Mouse (Mus musculus): ENCODE measurements at regions not wholly inside any gene's neighbourhood (a gene's known extent, or its start where the extent isn't known, plus 50 kb on each side); places are given as distances from the start of the nearest gene placed in this dataset.

DNA sequence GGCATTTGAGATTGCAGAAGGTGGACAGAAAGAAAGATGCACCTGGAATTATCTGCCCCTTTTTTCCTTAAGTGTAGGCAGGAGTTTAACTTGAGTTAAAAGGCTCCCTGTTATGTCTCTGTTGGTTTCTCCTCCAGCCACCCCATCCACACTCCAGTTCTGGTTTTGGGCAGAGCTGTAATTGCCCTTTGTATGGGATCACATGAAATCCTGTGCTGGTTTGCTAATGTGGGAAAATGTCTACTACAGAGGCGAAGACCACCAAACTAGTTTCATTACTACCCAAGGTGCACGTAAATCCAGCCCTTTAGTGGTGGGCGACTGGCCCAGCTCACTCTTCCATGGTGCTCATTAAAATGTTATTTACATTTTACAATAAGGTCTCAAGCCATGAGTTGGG, 85.9 kb upstream of the Ssbp2 start:
- Histone ChIP-seq H3K36me3 (ENCODE audit: control insufficient read depth, insufficient read depth, low read length) (no peaks in the 10 kb centered on the region), H3K4me1 (ENCODE audit: control insufficient read depth, insufficient read depth, insufficient read length) (peaks cover 7% of the 10 kb centered on the region; the same call in 1 of the 2 replicates), H3K27me3 (ENCODE audit: control insufficient read depth, insufficient read depth, low read length) (no peaks in the 10 kb centered on the region), H3K27ac (ENCODE audit: insufficient read depth, low read length) (no peak overlapping the region), H3K4me3 (ENCODE audit: extremely low read depth, insufficient read depth, insufficient read length) (no peak overlapping the region)
- TF ChIP-seq POLR2A (IDR thresholded peaks at IDR 0.05; ENCODE audit: low read depth, low read length) (no peak), CTCF (IDR thresholded peaks at IDR 0.05; ENCODE audit: extremely low read depth, insufficient read depth, insufficient read length, insufficient replicate concordance) (no peak)
- 72% methylated on average over 3 of the region's 3 CpGs for WGBS
- DNase-seq (ENCODE audit: low read depth in 1 of 2, low spot score in 2 of 2), result no peak

DNA sequence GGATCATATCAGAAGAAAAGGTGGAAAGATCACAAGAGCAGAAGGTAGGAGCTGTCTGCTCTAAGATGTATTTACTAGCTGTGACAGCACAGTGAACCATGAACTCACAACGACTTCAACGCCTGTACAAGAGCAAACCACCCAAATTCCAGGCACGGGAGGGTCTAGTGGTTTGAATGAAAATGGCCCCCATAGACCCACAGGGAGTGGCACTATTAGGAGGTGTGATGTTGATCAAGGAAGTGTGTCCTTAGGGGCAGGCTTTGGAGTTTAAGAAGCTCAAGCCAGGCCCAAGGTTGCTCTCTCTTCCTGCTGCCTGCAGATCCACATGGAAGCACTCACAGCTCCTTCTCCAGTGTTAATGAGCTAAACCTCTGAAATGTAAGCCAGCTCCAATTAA, 83.5 kb upstream of the Ssbp2 start:
- DNase-seq (ENCODE audit: low read depth in 1 of 2, low spot score in 2 of 2), result no peak
- no peaks in the 10 kb centered on the region for H3K36me3 ChIP-seq (ENCODE audit: control insufficient read depth, insufficient read depth, low read length)
- no peak overlapping the region for H3K27ac ChIP-seq (ENCODE audit: insufficient read depth, low read length)
- peaks cover 3% of the 10 kb centered on the region; the same call in 1 of the 2 replicates for H3K4me1 ChIP-seq (ENCODE audit: control insufficient read depth, insufficient read depth, insufficient read length)
- WGBS, result 98% methylated on average over 3 of the region's 3 CpGs
- TF ChIP-seq POLR2A (IDR thresholded peaks at IDR 0.05; ENCODE audit: low read depth, low read length) (no peak), CTCF (IDR thresholded peaks at IDR 0.05; ENCODE audit: extremely low read depth, insufficient read depth, insufficient read length, insufficient replicate concordance) (no peak)
- no peak overlapping the region for H3K4me3 ChIP-seq (ENCODE audit: extremely low read depth, insufficient read depth, insufficient read length)
- H3K27me3 ChIP-seq (ENCODE audit: control insufficient read depth, insufficient read depth, low read length), result no peaks in the 10 kb centered on the region

DNA sequence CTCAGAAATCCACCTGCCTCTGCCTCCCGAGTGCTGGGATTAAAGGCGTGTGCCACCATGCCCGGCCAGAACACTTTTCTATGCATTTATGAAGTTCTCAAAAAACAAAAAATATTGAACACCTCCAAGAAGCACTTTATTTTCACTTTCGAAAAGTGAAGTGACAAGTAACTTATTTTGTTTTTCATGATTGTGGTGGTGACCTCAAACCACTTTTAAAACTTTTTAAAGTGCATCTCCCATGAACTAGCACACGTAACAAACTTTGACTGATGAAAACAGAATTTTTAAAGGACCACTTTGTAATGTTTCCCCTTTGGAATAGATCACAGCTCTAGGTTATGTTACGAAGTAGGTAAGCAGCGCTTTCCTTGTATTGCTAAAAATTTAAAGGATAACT, 82.7 kb upstream of the Ssbp2 start:
- H3K27ac ChIP-seq (ENCODE audit: insufficient read depth, low read length), result no peak overlapping the region
- no peak for TF ChIP-seq CTCF (IDR thresholded peaks at IDR 0.05; ENCODE audit: extremely low read depth, insufficient read depth, insufficient read length, insufficient replicate concordance)
- TF ChIP-seq POLR2A (IDR thresholded peaks at IDR 0.05; ENCODE audit: low read depth, low read length), result no peak
- H3K27me3 ChIP-seq (ENCODE audit: control insufficient read depth, insufficient read depth, low read length), result no peaks in the 10 kb centered on the region
- H3K36me3 ChIP-seq (ENCODE audit: control insufficient read depth, insufficient read depth, low read length), result no peaks in the 10 kb centered on the region
- DNase-seq (ENCODE audit: low read depth in 1 of 2, low spot score in 2 of 2), result no peak
- 78% methylated on average over 7 of the region's 7 CpGs for WGBS
- no peak overlapping the region for H3K4me3 ChIP-seq (ENCODE audit: extremely low read depth, insufficient read depth, insufficient read length)
- no peaks in the 10 kb centered on the region; the same call in 1 of the 2 replicates for H3K4me1 ChIP-seq (ENCODE audit: control insufficient read depth, insufficient read depth, insufficient read length)

DNA sequence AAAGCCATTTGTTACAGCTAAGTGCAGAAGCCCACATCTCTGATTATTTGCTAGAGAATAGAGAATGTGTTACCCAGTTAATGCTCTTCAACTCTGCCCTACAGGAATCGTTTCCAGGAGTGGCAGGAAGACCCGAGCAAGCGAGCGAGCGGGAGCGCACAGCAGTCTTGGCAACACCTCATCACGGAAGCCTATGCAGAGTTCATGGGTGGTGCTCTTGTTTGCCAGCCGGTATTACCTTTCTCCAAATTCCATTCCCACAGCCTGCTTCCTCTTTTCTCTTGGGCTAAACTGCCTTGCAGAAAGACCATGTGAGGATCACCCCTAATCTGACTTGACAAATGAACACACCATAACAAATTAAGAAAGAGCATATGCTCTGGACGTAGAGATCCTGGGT, 82.1 kb upstream of the Ssbp2 start:
- Histone ChIP-seq H3K36me3 (ENCODE audit: control insufficient read depth, insufficient read depth, low read length) (no peaks in the 10 kb centered on the region), H3K4me1 (ENCODE audit: control insufficient read depth, insufficient read depth, insufficient read length) (no peaks in the 10 kb centered on the region; the same call in 1 of the 2 replicates), H3K27ac (ENCODE audit: insufficient read depth, low read length) (no peak overlapping the region), H3K27me3 (ENCODE audit: control insufficient read depth, insufficient read depth, low read length) (no peaks in the 10 kb centered on the region), H3K4me3 (ENCODE audit: extremely low read depth, insufficient read depth, insufficient read length) (no peak overlapping the region)
- WGBS, result 96% methylated on average over 9 of the region's 9 CpGs
- DNase-seq (ENCODE audit: low read depth in 1 of 2, low spot score in 2 of 2), result no peak
- no peak for TF ChIP-seq CTCF (IDR thresholded peaks at IDR 0.05; ENCODE audit: extremely low read depth, insufficient read depth, insufficient read length, insufficient replicate concordance)
- TF ChIP-seq POLR2A (IDR thresholded peaks at IDR 0.05; ENCODE audit: low read depth, low read length), result no peak

DNA sequence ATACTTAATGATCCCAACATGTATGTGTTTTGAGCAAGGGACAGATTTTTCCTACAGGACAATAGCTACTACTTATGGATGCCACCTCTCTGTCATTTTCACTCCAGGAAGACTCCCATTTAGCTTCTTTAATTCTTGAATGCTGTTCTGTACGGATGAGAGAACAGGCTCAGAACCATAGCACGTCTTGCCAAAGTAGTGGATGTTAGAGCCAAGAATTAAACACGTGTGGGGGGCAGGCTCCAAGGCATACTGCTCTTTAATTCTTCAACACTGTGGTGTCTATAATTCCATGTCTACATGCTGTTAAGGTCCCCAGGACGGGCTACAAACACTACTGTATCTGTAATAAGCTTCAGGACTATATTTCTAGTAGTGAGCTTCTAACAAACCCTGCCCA, 74.7 kb upstream of the Ssbp2 start:
- DNase-seq (ENCODE audit: low read depth in 1 of 2, low spot score in 2 of 2), result no peak
- TF ChIP-seq CTCF (IDR thresholded peaks at IDR 0.05; ENCODE audit: extremely low read depth, insufficient read depth, insufficient read length, insufficient replicate concordance) (no peak), POLR2A (IDR thresholded peaks at IDR 0.05; ENCODE audit: low read depth, low read length) (no peak)

DNA sequence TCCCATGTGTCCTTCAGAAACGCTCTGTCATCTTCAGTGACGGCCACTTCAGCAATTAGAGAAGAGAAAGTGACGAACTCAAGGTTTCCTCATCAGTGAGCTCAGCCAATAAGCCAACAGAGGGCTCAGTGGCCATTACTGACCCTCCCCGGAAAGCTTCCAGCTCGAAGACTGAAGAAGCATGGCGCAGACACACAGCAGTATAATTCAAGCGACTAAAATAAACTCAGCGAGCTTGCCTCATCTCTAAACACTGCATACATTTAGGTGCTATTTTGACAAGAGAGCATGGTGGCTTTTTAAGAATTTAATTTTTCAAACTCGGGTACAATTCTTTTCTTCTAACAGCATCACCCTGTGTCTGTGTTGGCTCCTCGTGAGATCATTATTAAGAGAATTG, 72.2 kb upstream of the Ssbp2 start:
- WGBS, result 89% methylated on average over 10 of the region's 10 CpGs
- TF ChIP-seq CTCF (IDR thresholded peaks at IDR 0.05; ENCODE audit: extremely low read depth, insufficient read depth, insufficient read length, insufficient replicate concordance), result no peak
- TF ChIP-seq POLR2A (IDR thresholded peaks at IDR 0.05; ENCODE audit: low read depth, low read length), result no peak
- no peaks in the 10 kb centered on the region for H3K27me3 ChIP-seq (ENCODE audit: control insufficient read depth, insufficient read depth, low read length)
- H3K4me3 ChIP-seq (ENCODE audit: extremely low read depth, insufficient read depth, insufficient read length), result no peak overlapping the region
- DNase-seq (ENCODE audit: low read depth in 1 of 2, low spot score in 2 of 2), result no peak
- H3K27ac ChIP-seq (ENCODE audit: insufficient read depth, low read length), result no peak overlapping the region
- no peaks in the 10 kb centered on the region for H3K4me1 ChIP-seq (ENCODE audit: control insufficient read depth, insufficient read depth, insufficient read length)
- no peaks in the 10 kb centered on the region for H3K36me3 ChIP-seq (ENCODE audit: control insufficient read depth, insufficient read depth, low read length)

More for the DNA sequence above, 74.7 kb upstream of the Ssbp2 start:
- WGBS, result 88% methylated on average over 4 of the region's 4 CpGs
- H3K27me3 ChIP-seq (ENCODE audit: control insufficient read depth, insufficient read depth, low read length), result no peaks in the 10 kb centered on the region
- no peak overlapping the region for H3K27ac ChIP-seq (ENCODE audit: insufficient read depth, low read length)
- no peaks in the 10 kb centered on the region for H3K36me3 ChIP-seq (ENCODE audit: control insufficient read depth, insufficient read depth, low read length)
- no peak overlapping the region for H3K4me3 ChIP-seq (ENCODE audit: extremely low read depth, insufficient read depth, insufficient read length)
- no peaks in the 10 kb centered on the region for H3K4me1 ChIP-seq (ENCODE audit: control insufficient read depth, insufficient read depth, insufficient read length)

DNA sequence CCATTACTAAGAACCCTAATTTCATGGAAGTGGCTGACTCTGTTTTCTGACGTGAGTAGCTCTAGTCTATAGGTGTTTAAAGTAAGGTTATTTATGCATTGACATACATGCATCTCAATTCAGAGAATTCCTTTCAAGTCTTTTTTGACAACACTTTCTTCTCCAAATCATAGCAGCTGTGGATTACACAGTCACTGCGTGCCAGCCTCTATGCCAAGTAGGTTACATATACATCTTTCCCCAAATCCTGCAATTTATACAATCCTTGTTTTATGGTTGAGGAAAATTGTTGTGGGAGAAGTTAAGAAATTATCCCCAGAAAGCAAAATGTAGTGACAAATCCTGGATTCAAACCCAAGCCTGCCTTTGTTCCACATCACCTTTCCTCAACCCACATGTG, 56.5 kb upstream of the Ssbp2 start:
- no peak overlapping the region for H3K4me3 ChIP-seq (ENCODE audit: extremely low read depth, insufficient read depth, insufficient read length)
- WGBS, result 90% methylated on average over 2 of the region's 2 CpGs
- H3K36me3 ChIP-seq (ENCODE audit: control insufficient read depth, insufficient read depth, low read length), result no peaks in the 10 kb centered on the region
- no peaks in the 10 kb centered on the region for H3K4me1 ChIP-seq (ENCODE audit: control insufficient read depth, insufficient read depth, insufficient read length)
- TF ChIP-seq POLR2A (IDR thresholded peaks at IDR 0.05; ENCODE audit: low read depth, low read length), result no peak
- no peak for TF ChIP-seq CTCF (IDR thresholded peaks at IDR 0.05; ENCODE audit: extremely low read depth, insufficient read depth, insufficient read length, insufficient replicate concordance)
- H3K27me3 ChIP-seq (ENCODE audit: control insufficient read depth, insufficient read depth, low read length), result no peaks in the 10 kb centered on the region
- no peak overlapping the region for H3K27ac ChIP-seq (ENCODE audit: insufficient read depth, low read length)
- DNase-seq (ENCODE audit: low read depth in 1 of 2, low spot score in 2 of 2), result no peak
